Mouse (Mus musculus): ENCODE measurements around the gene Ttll10. TPM values are rescaled to one million over a fixed set of nuclear protein-coding genes. Genes with fewer than 3 reads are reported as not detected.

Gene Ttll10
- polyA plus RNA-seq, 2 experiments from 2014 or later, result 0.35 to 0.81 TPM

GRCm38 (mm10) chr4:156024184-156024583 is 35.0 kb downstream of the Ttll10 start:
- ATAC-seq, result no peak

- ATAC-seq, result no peak
Observed at GRCm38 (mm10) chr4:156023520-156023919, 35.7 kb downstream of the Ttll10 start.

- ATAC-seq, result peak; percentile 81
Observed at GRCm38 (mm10) chr4:156021942-156022419, 37.2 kb downstream of the Ttll10 start.

DNA sequence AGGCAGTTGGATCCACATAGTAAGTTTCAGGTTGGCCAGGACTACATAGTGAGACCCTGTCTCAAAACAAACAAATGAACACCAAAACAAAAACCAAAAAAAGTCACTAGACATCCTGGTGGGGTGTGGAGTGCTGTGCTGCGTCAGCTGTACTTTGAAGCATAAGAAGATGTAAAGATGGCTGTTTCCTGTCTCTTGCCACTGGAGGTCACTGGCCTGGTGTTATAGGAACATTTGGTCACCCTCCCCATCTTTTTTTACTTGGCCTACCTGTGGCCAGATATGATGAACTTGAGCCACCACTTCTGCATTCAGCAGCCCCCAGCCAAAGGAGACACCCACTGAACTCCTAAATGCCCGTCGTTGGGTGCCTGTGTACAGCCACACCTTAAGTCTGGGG is 37.8 kb downstream of the Ttll10 start:
- peak; percentile 37 for ATAC-seq

DNA sequence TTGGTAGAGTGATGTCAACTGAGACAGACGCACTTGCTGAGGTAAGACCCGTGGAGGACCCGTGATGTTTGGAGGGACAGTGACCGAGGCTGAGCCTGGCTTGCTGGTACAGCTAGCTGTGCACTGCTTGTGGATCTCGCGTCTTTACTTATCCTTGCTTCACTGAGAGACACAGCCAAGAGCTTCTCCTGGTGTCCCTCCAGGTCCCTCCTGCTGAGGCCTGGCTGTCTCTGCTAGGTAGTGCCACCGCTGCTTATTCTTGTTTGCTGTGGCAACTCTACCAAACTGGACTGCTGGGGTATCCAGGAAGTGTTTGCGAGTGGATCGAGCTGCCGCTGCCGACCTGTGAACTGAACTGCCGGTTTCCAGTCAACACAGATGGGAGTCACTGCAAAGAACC is 39.4 kb downstream of the Ttll10 start:
- ATAC-seq, result no peak

- ATAC-seq, result no peak
Observed at GRCm38 (mm10) chr4:156014436-156014835, 44.8 kb downstream of the Ttll10 start.

DNA sequence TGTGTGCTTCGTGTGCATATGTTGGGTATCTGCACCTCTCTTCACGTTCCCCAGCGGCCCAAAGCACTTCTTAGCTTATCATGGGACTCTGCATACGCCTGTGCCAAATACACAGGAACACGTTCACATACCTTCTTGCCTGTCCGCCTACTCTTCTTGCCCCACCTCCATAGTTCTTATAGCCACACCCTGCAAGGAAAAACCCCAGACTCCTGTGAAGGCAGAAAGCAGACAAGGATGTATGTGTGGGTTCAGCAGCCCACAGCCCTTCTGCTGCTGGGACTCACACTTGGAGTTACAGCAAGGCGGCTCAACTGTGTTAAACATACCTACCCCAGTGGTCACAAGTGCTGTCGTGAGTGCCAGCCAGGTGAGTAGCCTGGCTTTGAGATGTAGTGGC is 45.6 kb downstream of the Ttll10 start, which contains the start of gene Tnfrsf4:
Gene Tnfrsf4, plus strand, starts transcription at position 207 of the 400 bp plus-strand sequence.
- peak; percentile 78 for ATAC-seq

- peak; percentile 50 for ATAC-seq
Observed at GRCm38 (mm10) chr4:156008369-156008768, 50.8 kb downstream of the Ttll10 start.

GRCm38 (mm10) chr4:156004109-156004508 is 55.1 kb downstream of the Ttll10 start:
- peak; percentile 86 for ATAC-seq

- no peak for ATAC-seq
Observed at GRCm38 (mm10) chr4:155993606-155994005, 65.6 kb downstream of the Ttll10 start.

- ATAC-seq, result peak; percentile 82
Observed at GRCm38 (mm10) chr4:155992906-155993547, 66.2 kb downstream of the Ttll10 start.

GRCm38 (mm10) chr4:155992241-155992905 is 66.8 kb downstream of the Ttll10 start, which contains the start of the genes B3galt6 and Sdf4:
TSS of gene B3galt6 (minus strand) at chr4:155992649.
TSS of gene Sdf4 (plus strand) at chr4:155992872.
- ATAC-seq, result peak; percentile 79

DNA sequence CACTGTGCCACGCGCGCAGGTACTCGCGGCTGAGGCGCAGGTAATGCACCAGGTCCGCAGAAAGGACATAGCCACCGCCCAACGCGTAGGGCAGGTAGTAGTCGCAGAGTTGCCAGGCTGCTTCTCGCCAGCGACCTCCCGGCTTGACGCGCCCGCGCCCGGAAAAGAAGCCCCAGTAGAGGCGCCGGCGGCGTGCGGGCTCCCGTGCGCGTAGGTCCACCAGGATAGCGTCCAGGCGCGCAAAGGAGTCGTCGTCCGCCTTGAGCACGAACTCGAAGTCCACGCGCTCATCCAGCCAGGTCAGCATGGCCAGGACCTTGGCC is 67.3 kb downstream of the Ttll10 start:
- ATAC-seq, result no peak

- ATAC-seq, result no peak
Observed at GRCm38 (mm10) chr4:155991211-155991907, 67.9 kb downstream of the Ttll10 start.

Other genes starting within 250 kb of the Ttll10 start
- gene Ccnl2, start 246.9 kb downstream of the Ttll10 start, polyA plus RNA-seq (2017; shearing (Covaris generic)), result 100 to 1,000 TPM in 1 of 2 experiments, 10 to 100 TPM in 1; 99.1 to 124 TPM
- gene Aurkaip1, start 228.1 kb downstream of the Ttll10 start, polyA plus RNA-seq (2017; shearing (Covaris generic)), result 100 to 1,000 TPM; 167 to 217 TPM
- 1 to 10 TPM; 2.1 to 2.3 TPM for gene Mxra8, start 219.7 kb downstream of the Ttll10 start, polyA plus RNA-seq (2017; shearing (Covaris generic))
- 1 to 10 TPM; 2.2 to 4.7 TPM for gene Dvl1, start 212.0 kb downstream of the Ttll10 start, polyA plus RNA-seq (2017; shearing (Covaris generic))
- under 1 TPM; 0.62 to 0.66 TPM for gene Tas1r3, start 196.1 kb downstream of the Ttll10 start, polyA plus RNA-seq (2017; shearing (Covaris generic))
- 10 to 100 TPM; 17.0 to 20.1 TPM for gene Cptp, start 190.0 kb downstream of the Ttll10 start, polyA plus RNA-seq (2017; shearing (Covaris generic))
- 100 to 1,000 TPM in 1 of 2 experiments, 10 to 100 TPM in 1; 93.4 to 109 TPM for gene Ints11, start 189.9 kb downstream of the Ttll10 start, polyA plus RNA-seq (2017; shearing (Covaris generic))
- 10 to 100 TPM; 22.1 to 27.6 TPM for gene Pusl1, start 167.6 kb downstream of the Ttll10 start, polyA plus RNA-seq (2017; shearing (Covaris generic))
- 1 to 10 TPM; 3.2 to 4.1 TPM for gene Acap3, start 167.6 kb downstream of the Ttll10 start, polyA plus RNA-seq (2017; shearing (Covaris generic))
- 10 to 100 TPM; 21.6 to 29.7 TPM for gene Ube2j2, start 115.6 kb downstream of the Ttll10 start, polyA plus RNA-seq (2017; shearing (Covaris generic))
- gene C1qtnf12, start 97.1 kb downstream of the Ttll10 start, polyA plus RNA-seq (2017; shearing (Covaris generic)), result 1 to 10 TPM; 7.6 TPM
- gene B3galt6, start 66.8 kb downstream of the Ttll10 start, polyA plus RNA-seq (2017; shearing (Covaris generic)), result 1 to 10 TPM in 1 of 2 experiments, under 1 TPM in 1; 0.92 to 1.3 TPM
- gene Sdf4, start 66.5 kb downstream of the Ttll10 start, polyA plus RNA-seq (2017; shearing (Covaris generic)), result 100 to 1,000 TPM; 528 to 589 TPM
- gene Tnfrsf4, start 45.6 kb downstream of the Ttll10 start, polyA plus RNA-seq (2017; shearing (Covaris generic)), result 1,000 to 10,000 TPM; 1,065 to 1,393 TPM
- gene Tnfrsf18, start 33.2 kb downstream of the Ttll10 start, polyA plus RNA-seq (2017; shearing (Covaris generic)), result 100 to 1,000 TPM; 745 to 823 TPM
- gene 9430015G10Rik, start 50.6 kb upstream of the Ttll10 start, polyA plus RNA-seq (2017; shearing (Covaris generic)), result 10 to 100 TPM; 17.4 to 29.4 TPM
- gene Rnf223, start 71.1 kb upstream of the Ttll10 start, polyA plus RNA-seq (2017; shearing (Covaris generic)), result not detected
- 1 to 10 TPM; 3.6 to 3.9 TPM for gene Agrn, start 138.1 kb upstream of the Ttll10 start, polyA plus RNA-seq (2017; shearing (Covaris generic))
- gene Isg15, start 141.4 kb upstream of the Ttll10 start, polyA plus RNA-seq (2017; shearing (Covaris generic)), result 10 to 100 TPM; 49.3 to 70.2 TPM
- 10 to 100 TPM in 1 of 2 experiments, 1 to 10 TPM in 1; 8.0 to 10.5 TPM for gene AW011738, start 143.9 kb upstream of the Ttll10 start, polyA plus RNA-seq (2017; shearing (Covaris generic))
- gene Perm1, start 156.5 kb upstream of the Ttll10 start, polyA plus RNA-seq (2017; shearing (Covaris generic)), result 1 to 10 TPM in 1 of 2 experiments, under 1 TPM in 1; 0.86 to 1.4 TPM
- gene Plekhn1, start 175.4 kb upstream of the Ttll10 start, polyA plus RNA-seq (2017; shearing (Covaris generic)), result 1 to 10 TPM; 8.3 to 9.0 TPM
- 10 to 100 TPM; 12.6 to 16.9 TPM for gene Noc2l, start 176.6 kb upstream of the Ttll10 start, polyA plus RNA-seq (2017; shearing (Covaris generic))
- 1 to 10 TPM; 2.4 to 4.1 TPM for gene Samd11, start 196.2 kb upstream of the Ttll10 start, polyA plus RNA-seq (2017; shearing (Covaris generic))

All from CD4-positive, CD25-positive, alpha-beta regulatory T cell, adult 4 months (primary cell).